Mouse (Mus musculus): ENCODE results near the gene Amotl2.

DNA sequence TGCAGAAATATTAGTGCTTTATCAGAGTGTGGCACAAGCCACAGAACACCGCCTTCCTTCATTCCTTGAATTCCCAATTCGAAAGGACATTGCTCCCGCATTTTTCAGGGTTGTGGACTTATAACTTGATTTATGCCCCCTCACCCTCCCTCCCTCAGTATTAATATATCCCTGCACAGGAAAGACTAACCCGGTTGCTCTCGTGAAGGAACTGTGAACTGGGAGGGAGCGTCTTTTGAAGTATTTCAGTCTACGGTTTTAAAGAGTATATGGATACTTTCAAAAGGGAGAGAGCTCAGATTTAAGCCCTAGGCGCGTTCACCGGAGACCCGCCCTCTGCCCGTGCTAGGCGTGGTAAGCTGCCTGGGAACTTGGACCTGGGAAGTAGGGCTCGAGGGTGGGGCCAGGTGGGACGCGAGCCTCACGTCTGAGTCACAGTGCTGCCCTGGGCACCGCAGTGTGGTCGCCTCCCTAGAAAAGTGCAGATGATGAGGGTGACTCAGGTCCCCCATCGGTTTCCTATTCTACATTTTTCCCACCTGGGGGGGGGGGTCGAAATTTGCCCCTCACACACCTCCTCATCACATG is 54.9 kb downstream of the Amotl2 start:
- TF ChIP-seq POLR2A (IDR thresholded peaks at IDR 0.05; ENCODE audit: borderline replicate concordance, insufficient read depth, low read length) (no peak), CTCF (IDR thresholded peaks at IDR 0.05; ENCODE audit: borderline replicate concordance, insufficient read depth, low read depth, low read length) (no peak)

Data from cerebellum, adult 2 months (tissue).